ENCODE assay signal across 8 mouse cellular contexts in genomic region chr2:68860904-68861685, GRCm38 (mm10). TPM values are rescaled to one million over a fixed set of nuclear protein-coding genes. Genes with fewer than 3 reads are reported as not detected.
DNase-seq lines count a peak whose midpoint lies in the region; ATAC-seq and TF ChIP-seq lines count a peak whose summit lies in the region.

Cers6 (plus strand) TSS chr2:68861441.

- intact Hi-C loops in left cerebral cortex, postnatal 10 days (cut with DNase I): loop anchor here (5.0 to 10.0 kb wide), 3 partner anchors 74 to 194 kb away; no protein-coding TSS in a partner anchor

- peak; percentile 91 for TF ChIP-seq POLR2A in cortical plate, adult 2 months (IDR thresholded peaks at IDR 0.05; ENCODE audit: extremely low read depth, insufficient read depth, low read length)

- H3K4me3 ChIP-seq in cortical plate, adult 2 months (ENCODE audit: insufficient read depth, low read length): peak within 1 kb of the TSS; percentile 97
- peak within 1 kb of the TSS; percentile 82 for H3K4me3 ChIP-seq in intestine, embryonic 14.5 days (ENCODE audit: low read depth, low read length)

- peak within 1 kb of the TSS; percentile 73 for H3K9ac ChIP-seq in intestine, embryonic 14.5 days (ENCODE audit: low read length)

- peak within 1 kb of the TSS; percentile 72 for H3K4me2 ChIP-seq in intestine, embryonic 14.5 days (ENCODE audit: low read length)

- H3K27ac ChIP-seq in cortical plate, adult 2 months (ENCODE audit: insufficient read depth, low read length): peak within 1 kb of the TSS; percentile 79
- peak within 1 kb of the TSS; percentile 84 for H3K27ac ChIP-seq in intestine, embryonic 14.5 days (ENCODE audit: low read depth)

- no peaks in the 10 kb centered on the region for H3K27me3 ChIP-seq in intestine, embryonic 14.5 days (replicated peaks; ENCODE audit: control insufficient read depth, insufficient read depth, low read length)

- TF ChIP-seq CTCF in cortical plate, adult 2 months (IDR thresholded peaks at IDR 0.05; ENCODE audit: extremely low read depth, insufficient read depth, low read length): no peak

- WGBS in intestine, embryonic 14.5 days: under 1% methylated on average over 53 of the region's 53 CpGs

- no peaks in the 10 kb centered on the region for H3K4me1 ChIP-seq in cortical plate, adult 2 months (ENCODE audit: control insufficient read depth, insufficient read depth, low read length)
- 0 out of 2 replicates have a peak, but pooled peaks cover 6% of the 10 kb centered on the region for H3K4me1 ChIP-seq in intestine, embryonic 14.5 days (replicated peaks; ENCODE audit: control insufficient read depth, insufficient read depth, low read length)

- peak; percentile 98 for ATAC-seq in intestine, embryonic 14.5 days (replicated peaks; ENCODE audit: low FRiP score, low TSS enrichment, low read depth)
- ATAC-seq in megakaryocyte progenitor cell, adult 5-6 weeks (replicated peaks; ENCODE audit: poor library complexity): peak; percentile 84

- DNase-seq in adrenal gland, adult (ENCODE audit: inconsistent age in 2 of 2, low spot score in 1 of 2): peak; percentile 95 to 98
- DNase-seq in gastrocnemius, postnatal 25 days: peak; percentile 95
- DNase-seq in intestine, embryonic 14.5 days (ENCODE audit: low spot score): peak; percentile 97
- peak; percentile 96 to 97 for DNase-seq in left cerebral cortex, postnatal 10 days (ENCODE audit: extremely low spot score in 1 of 2, low spot score in 2 of 2)
- DNase-seq in right cerebral cortex, postnatal 10 days (ENCODE audit: low spot score in 2 of 2): peak; percentile 98 to 99
- peak; percentile 98 for DNase-seq in urinary bladder, postnatal 14 days (ENCODE audit: low spot score)

- H3K9me3 ChIP-seq in intestine, embryonic 14.5 days (ENCODE audit: control insufficient read depth, low read length): no peaks in the 10 kb centered on the region

- H3K36me3 ChIP-seq in intestine, embryonic 14.5 days (ENCODE audit: control insufficient read depth, insufficient read depth, low read length): no peaks in the 10 kb centered on the region

RNA-seq across cellular contexts. Expression of gene Cers6, which starts in this region (rescaled TPM):
- 25.7 and 26.5 TPM in 2 replicates for polyA plus RNA-seq in cortical plate, adult 2 months (2012; rRNA removed)
- total RNA-seq in gastrocnemius, postnatal 25 days (2021): 1 to 10 TPM; 1.7 to 2.5 TPM
- polyA plus RNA-seq in intestine, embryonic 14.5 days (2014; fragmentation: Nextera tagmentation; extraction: Ambion mirVana): 45.0 and 49.0 TPM in 2 replicates
- total RNA-seq in left cerebral cortex, postnatal 10 days (2021): 10 to 100 TPM; 63.9 to 67.0 TPM
- 78.2 and 79.0 TPM in 2 replicates for total RNA-seq in megakaryocyte progenitor cell, adult 5-6 weeks (2015)
- total RNA-seq in megakaryocyte progenitor cell, adult 5-6 weeks (2017): 28.8 and 36.5 TPM in 2 replicates

Comparison
In these comparisons a context has a peak if more than half of its experiments do, and no peak if none do; other contexts are left out.
1. Peak in every context shown above with its lines: DNase-seq, ATAC-seq, H3K4me3 ChIP-seq and H3K27ac ChIP-seq.
2. RNA of gene Cers6 (total RNA-seq): 28.8 to 79.0 TPM in megakaryocyte progenitor cell, adult 5-6 weeks and 63.9 to 67.0 TPM in left cerebral cortex, postnatal 10 days; 1.7 to 2.5 TPM in gastrocnemius, postnatal 25 days; every median in the first group is over 4 times any median in the second.